Mouse (Mus musculus) embryonic fibroblast, embryonic 13.5 days (primary cell): ENCODE measurements around the gene Spc25.

ENCODE experiments used
- CTCF ChIP-seq: IDR thresholded peaks from 2 replicates; pipeline ENCODE4 v1.5.1; 2011; ENCODE audit warnings: mild to moderate bottlenecking, control low read depth, low read length, moderate library complexity, borderline replicate concordance; ENCODE audit not compliant: insufficient read depth
- POLR2A ChIP-seq: IDR thresholded peaks from 2 replicates; pipeline ENCODE4 v1.6.1; 2011; ENCODE audit warnings: low read depth, mild to moderate bottlenecking, control low read depth, low read length, moderate library complexity

DNA sequence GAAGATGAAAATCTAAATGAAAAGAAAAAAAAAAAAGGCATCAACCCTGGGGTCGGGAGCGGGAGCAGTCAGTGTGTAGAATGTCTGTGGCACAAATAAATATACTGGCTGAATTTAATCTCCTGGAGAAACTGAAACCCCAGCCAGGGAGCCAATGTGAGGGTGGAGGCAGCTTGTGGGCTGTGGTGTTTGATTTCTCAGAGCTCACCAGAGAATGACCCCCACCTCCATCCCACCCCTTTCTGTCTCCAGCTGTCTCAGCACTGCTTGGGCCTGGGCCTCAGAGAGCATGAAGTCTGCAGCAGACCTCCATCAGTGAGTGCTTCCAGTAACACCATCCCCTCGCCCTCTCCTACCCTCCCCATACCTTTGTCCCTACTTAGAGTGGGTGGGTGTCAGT is 50.1 kb downstream of the Spc25 start:
- TF ChIP-seq CTCF (no peak), POLR2A (no peak)
